Mouse (Mus musculus): ENCODE results near the gene Tspan9. TPM values are rescaled to one million over a fixed set of nuclear protein-coding genes. Genes with fewer than 3 reads are reported as not detected.
A peak's percentile ranks its signal among the peaks of the same experiment; 100 is the strongest.

Gene Tspan9
- polyA plus RNA-seq, 1 experiment from 2014 or later = 19.6 TPM

DNA sequence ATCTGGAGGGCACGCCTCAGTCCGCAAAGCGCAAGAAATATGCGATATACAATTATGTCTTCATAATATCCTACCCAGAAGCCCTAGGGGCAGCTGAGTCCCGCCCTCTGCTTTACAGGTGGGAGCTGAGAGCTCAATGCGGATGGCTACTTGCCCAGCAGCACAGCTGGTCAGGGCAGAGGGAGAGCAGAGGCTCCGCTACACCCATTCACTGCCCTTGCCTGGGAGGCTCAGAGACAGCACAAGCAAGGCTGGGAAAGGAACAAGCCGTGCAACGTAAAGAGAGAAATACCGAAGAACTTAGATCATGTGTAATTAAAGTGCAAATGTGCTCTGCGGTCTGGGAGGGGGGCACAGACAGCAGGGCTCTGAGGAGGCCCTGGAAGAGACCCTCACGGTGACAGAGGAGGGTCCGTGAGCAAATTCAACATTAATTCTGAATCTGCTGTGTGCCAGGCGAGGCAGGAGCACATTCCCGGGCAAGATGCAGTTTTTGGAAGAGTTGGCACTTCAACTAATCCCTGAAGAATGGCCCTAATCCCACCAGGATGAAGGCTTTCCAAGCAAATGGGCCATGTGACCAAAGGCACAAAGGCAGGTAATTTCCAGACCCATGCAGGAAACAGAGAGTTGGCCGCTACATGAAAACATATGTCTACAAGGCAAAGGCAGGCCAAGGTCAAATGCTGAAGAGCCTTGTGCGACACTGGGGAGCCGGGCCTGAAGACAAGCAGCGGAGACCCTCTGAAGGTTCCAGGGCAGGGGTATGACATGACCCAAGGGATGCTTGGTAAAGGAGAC, 73.1 kb downstream of the Tspan9 start:
- Histone ChIP-seq H3K9me3 (ENCODE audit: low read length) (no peaks in the 10 kb centered on the region), H3K27me3 (ENCODE audit: insufficient read depth, low read length) (no peaks in the 10 kb centered on the region), H3K9ac (replicated peaks) (no peak overlapping the region), H3K4me3 (ENCODE audit: low read depth, low read length) (no peak overlapping the region), H3K4me1 (ENCODE audit: insufficient read depth) (peaks cover 6% of the 10 kb centered on the region), H3K36me3 (replicated peaks; ENCODE audit: insufficient read depth, low read length) (no peaks in the 10 kb centered on the region), H3K4me2 (ENCODE audit: low read depth, low read length) (no peak overlapping the region), H3K27ac (ENCODE audit: low read depth) (no peak overlapping the region)
- no peak for DNase-seq
- TF ChIP-seq EP300 (IDR thresholded peaks at IDR 0.05; ENCODE audit: low read depth) (no peak), CTCF (IDR thresholded peaks at IDR 0.05; ENCODE audit: low read depth) (no peak)
- 87% methylated on average over 19 of the region's 19 CpGs for WGBS (ENCODE audit: insufficient replicate concordance)
- ATAC-seq = no peak

GRCm38 (mm10) chr6:128068144-128068543, 75.2 kb downstream of the Tspan9 start:
- Histone ChIP-seq H3K27ac (ENCODE audit: low read depth) (no peak overlapping the region), H3K9ac (replicated peaks) (no peak overlapping the region), H3K9me3 (ENCODE audit: low read length) (no peaks in the 10 kb centered on the region), H3K4me1 (ENCODE audit: insufficient read depth) (peaks cover 6% of the 10 kb centered on the region), H3K4me2 (ENCODE audit: low read depth, low read length) (no peak overlapping the region), H3K36me3 (replicated peaks; ENCODE audit: insufficient read depth, low read length) (no peaks in the 10 kb centered on the region), H3K27me3 (ENCODE audit: insufficient read depth, low read length) (no peaks in the 10 kb centered on the region), H3K4me3 (ENCODE audit: low read depth, low read length) (no peak overlapping the region)
- DNase-seq (no peak), ATAC-seq (no peak)
- TF ChIP-seq EP300 (IDR thresholded peaks at IDR 0.05; ENCODE audit: low read depth) (no peak), CTCF (IDR thresholded peaks at IDR 0.05; ENCODE audit: low read depth) (no peak)
- WGBS (ENCODE audit: insufficient replicate concordance) = 75% methylated on average over 8 of the region's 8 CpGs

GRCm38 (mm10) chr6:128065982-128066381, 77.4 kb downstream of the Tspan9 start:
- no peak overlapping the region for H3K4me3 ChIP-seq (ENCODE audit: low read depth, low read length)
- peaks cover 6% of the 10 kb centered on the region for H3K4me1 ChIP-seq (ENCODE audit: insufficient read depth)
- H3K4me2 ChIP-seq (ENCODE audit: low read depth, low read length) = no peak overlapping the region
- DNase-seq = no peak
- no peaks in the 10 kb centered on the region for H3K36me3 ChIP-seq (replicated peaks; ENCODE audit: insufficient read depth, low read length)
- no peaks in the 10 kb centered on the region for H3K9me3 ChIP-seq (ENCODE audit: low read length)
- no peak for ATAC-seq
- 24% methylated on average over 7 of the region's 7 CpGs for WGBS (ENCODE audit: insufficient replicate concordance)
- TF ChIP-seq EP300 (IDR thresholded peaks at IDR 0.05; ENCODE audit: low read depth) = no peak
- TF ChIP-seq CTCF (IDR thresholded peaks at IDR 0.05; ENCODE audit: low read depth) = no peak
- no peak overlapping the region for H3K9ac ChIP-seq (replicated peaks)
- no peak overlapping the region for H3K27ac ChIP-seq (ENCODE audit: low read depth)
- H3K27me3 ChIP-seq (ENCODE audit: insufficient read depth, low read length) = no peaks in the 10 kb centered on the region

DNA sequence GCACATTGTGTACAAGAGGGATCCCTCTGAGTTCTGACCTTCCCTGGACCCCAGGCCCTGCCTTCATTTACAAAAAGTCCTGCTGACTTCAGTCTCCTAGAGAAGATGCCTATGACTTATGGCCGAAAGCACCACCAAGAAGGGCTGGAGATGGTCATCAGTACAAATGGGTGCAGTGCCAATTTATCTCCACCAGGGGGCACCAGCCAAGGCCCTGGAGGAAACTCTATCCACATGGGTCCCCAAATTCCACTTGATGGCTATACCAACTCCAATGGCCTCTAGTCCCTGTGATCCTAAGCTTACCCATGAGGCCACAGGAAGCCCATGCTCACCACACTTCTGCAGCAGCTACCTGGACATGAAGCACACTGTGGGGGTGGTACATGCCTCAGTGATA, 79.9 kb downstream of the Tspan9 start:
- no peaks in the 10 kb centered on the region for H3K36me3 ChIP-seq (replicated peaks; ENCODE audit: insufficient read depth, low read length)
- 75% methylated on average over 1 of the region's 1 CpGs for WGBS (ENCODE audit: insufficient replicate concordance)
- H3K27me3 ChIP-seq (ENCODE audit: insufficient read depth, low read length) = no peaks in the 10 kb centered on the region
- ATAC-seq (no peak), DNase-seq (peak; percentile 51)
- H3K4me1 ChIP-seq (ENCODE audit: insufficient read depth) = peaks cover 6% of the 10 kb centered on the region
- H3K9me3 ChIP-seq (ENCODE audit: low read length) = no peaks in the 10 kb centered on the region
- TF ChIP-seq EP300 (IDR thresholded peaks at IDR 0.05; ENCODE audit: low read depth) = no peak
- TF ChIP-seq CTCF (IDR thresholded peaks at IDR 0.05; ENCODE audit: low read depth) = peak; percentile 83
- H3K9ac ChIP-seq (replicated peaks) = no peak overlapping the region
- H3K4me3 ChIP-seq (ENCODE audit: low read depth, low read length) = no peak overlapping the region
- no peak overlapping the region for H3K4me2 ChIP-seq (ENCODE audit: low read depth, low read length)
- no peak overlapping the region for H3K27ac ChIP-seq (ENCODE audit: low read depth)

- no peak for DNase-seq
- WGBS (ENCODE audit: insufficient replicate concordance) = 82% methylated on average over 6 of the region's 6 CpGs
- no peaks in the 10 kb centered on the region for H3K27me3 ChIP-seq (ENCODE audit: insufficient read depth, low read length)
Measured at GRCm38 (mm10) chr6:128062784-128063183, 80.6 kb downstream of the Tspan9 start.

DNA sequence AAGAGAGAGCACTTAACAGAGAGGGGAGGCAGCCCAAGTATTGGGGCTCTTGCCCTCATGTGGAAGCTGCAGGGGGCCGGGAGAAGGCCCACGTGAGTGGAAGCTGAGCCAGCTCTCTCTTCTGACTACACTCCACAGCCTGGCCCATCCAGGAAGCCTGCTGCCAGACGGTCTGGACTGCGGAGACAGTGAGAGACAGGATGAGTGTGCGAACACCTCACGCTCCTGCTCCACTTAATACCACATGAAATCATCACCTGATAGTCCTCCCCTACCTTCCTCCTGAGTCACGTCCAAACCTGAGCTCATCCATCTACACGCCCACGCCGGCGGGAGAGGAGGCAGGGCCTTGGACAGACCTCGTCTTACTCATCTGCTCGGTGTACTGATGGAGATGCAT, 81.2 kb downstream of the Tspan9 start:
- no peak overlapping the region for H3K4me3 ChIP-seq (ENCODE audit: low read depth, low read length)
- no peaks in the 10 kb centered on the region for H3K9me3 ChIP-seq (ENCODE audit: low read length)
- H3K4me1 ChIP-seq (ENCODE audit: insufficient read depth) = peaks cover 6% of the 10 kb centered on the region
- no peaks in the 10 kb centered on the region for H3K27me3 ChIP-seq (ENCODE audit: insufficient read depth, low read length)
- no peak for TF ChIP-seq CTCF (IDR thresholded peaks at IDR 0.05; ENCODE audit: low read depth)
- no peak for TF ChIP-seq EP300 (IDR thresholded peaks at IDR 0.05; ENCODE audit: low read depth)
- no peak overlapping the region for H3K27ac ChIP-seq (ENCODE audit: low read depth)
- DNase-seq = no peak
- H3K9ac ChIP-seq (replicated peaks) = no peak overlapping the region
- WGBS (ENCODE audit: insufficient replicate concordance) = 73% methylated on average over 13 of the region's 13 CpGs
- no peaks in the 10 kb centered on the region for H3K36me3 ChIP-seq (replicated peaks; ENCODE audit: insufficient read depth, low read length)
- ATAC-seq = no peak
- H3K4me2 ChIP-seq (ENCODE audit: low read depth, low read length) = no peak overlapping the region

More at GRCm38 (mm10) chr6:128062784-128063183, 80.6 kb downstream of the Tspan9 start:
- no peak overlapping the region for H3K4me2 ChIP-seq (ENCODE audit: low read depth, low read length)
- H3K27ac ChIP-seq (ENCODE audit: low read depth) = no peak overlapping the region
- no peak overlapping the region for H3K9ac ChIP-seq (replicated peaks)
- no peak for TF ChIP-seq EP300 (IDR thresholded peaks at IDR 0.05; ENCODE audit: low read depth)
- no peak for TF ChIP-seq CTCF (IDR thresholded peaks at IDR 0.05; ENCODE audit: low read depth)
- ATAC-seq = no peak
- no peaks in the 10 kb centered on the region for H3K36me3 ChIP-seq (replicated peaks; ENCODE audit: insufficient read depth, low read length)
- peaks cover 6% of the 10 kb centered on the region for H3K4me1 ChIP-seq (ENCODE audit: insufficient read depth)
- H3K4me3 ChIP-seq (ENCODE audit: low read depth, low read length) = no peak overlapping the region
- no peaks in the 10 kb centered on the region for H3K9me3 ChIP-seq (ENCODE audit: low read length)

Measured in liver, postnatal 0 days (tissue).